Mouse (Mus musculus) inflammation-experienced regulatory T-cells, adult 6 months (primary cell): Measurements from ENCODE around the gene Dock6. TPM values are rescaled to one million over a fixed set of nuclear protein-coding genes. Genes with fewer than 3 reads are reported as not detected.
A peak's percentile ranks its signal among the peaks of the same experiment; 100 is the strongest.
"Not testable (repeated sequence)": the region's sequence is repeated elsewhere in the genome, so short reads cannot be mapped to it uniquely, and the experiment has no call there.

ENCODE experiments used
- ATAC-seq: one replicate; pipeline ENCODE4 v1.8.0; 2017
- polyA plus RNA-seq, 3 experiments: library from polyadenylated mRNA; unstranded; fragments of 100-300 nt; shearing (Covaris generic); gene quantifications; one replicate each; pipeline ENCODE4 v1.2.1; 2017

The Dock6 gene
- 1 to 10 TPM; 1.7 to 2.1 (median 1.9) TPM for polyA plus RNA-seq

- ATAC-seq, result peak; percentile 83
These were observed at the start of gene Dock6 for GRCm38 (mm10) chr9:21852128-21853091. Dock6 (minus strand) TSS chr9:21852635.

GRCm38 (mm10) chr9:21901223-21901820 is 48.9 kb upstream of the Dock6 start:
- peak; percentile 99 for ATAC-seq

GRCm38 (mm10) chr9:21889229-21889628 is 36.8 kb upstream of the Dock6 start:
- ATAC-seq, result no peak

- no peak for ATAC-seq
These were observed 24.2 kb upstream of the Dock6 start for GRCm38 (mm10) chr9:21876601-21877000.

GRCm38 (mm10) chr9:21872204-21872603 is 19.8 kb upstream of the Dock6 start:
- no peak for ATAC-seq

- ATAC-seq, result no peak
These were observed 18.6 kb upstream of the Dock6 start for GRCm38 (mm10) chr9:21870879-21871524.

GRCm38 (mm10) chr9:21869290-21869689 is 16.9 kb upstream of the Dock6 start:
- not testable (repeated sequence) for ATAC-seq

- no peak for ATAC-seq
These were observed 15.3 kb upstream of the Dock6 start for GRCm38 (mm10) chr9:21867726-21868125.

- no peak for ATAC-seq
These were observed 14.2 kb upstream of the Dock6 start for GRCm38 (mm10) chr9:21866641-21867040.

- no peak for ATAC-seq
These were observed 13.4 kb upstream of the Dock6 start for GRCm38 (mm10) chr9:21865673-21866398.

GRCm38 (mm10) chr9:21862181-21862580 is 9.7 kb upstream of the Dock6 start:
- ATAC-seq, result no peak

GRCm38 (mm10) chr9:21860349-21860748 is 7.9 kb upstream of the Dock6 start:
- not testable (repeated sequence) for ATAC-seq

- ATAC-seq, result no peak
These were observed 7.2 kb upstream of the Dock6 start for GRCm38 (mm10) chr9:21859606-21860005.

GRCm38 (mm10) chr9:21858084-21858483 is 5.6 kb upstream of the Dock6 start:
- ATAC-seq, result no peak

- no peak for ATAC-seq
These were observed 5.1 kb upstream of the Dock6 start for GRCm38 (mm10) chr9:21857501-21857900.

- no peak for ATAC-seq
These were observed 2.5 kb upstream of the Dock6 start for GRCm38 (mm10) chr9:21854894-21855293.

- peak; percentile 68 for ATAC-seq
These were observed 1.5 kb upstream of the Dock6 start for GRCm38 (mm10) chr9:21853961-21854360.

GRCm38 (mm10) chr9:21851084-21851483 is 1.4 kb downstream of the Dock6 start:
- ATAC-seq, result no peak

- no peak for ATAC-seq
These were observed 2.5 kb downstream of the Dock6 start for GRCm38 (mm10) chr9:21849691-21850677.

- no peak for ATAC-seq
These were observed 4.5 kb downstream of the Dock6 start for GRCm38 (mm10) chr9:21847926-21848325.

GRCm38 (mm10) chr9:21847425-21847824 is 5.0 kb downstream of the Dock6 start:
- ATAC-seq, result no peak
